8 mouse cellular contexts compared by ENCODE assay signal in the genomic region with DNA sequence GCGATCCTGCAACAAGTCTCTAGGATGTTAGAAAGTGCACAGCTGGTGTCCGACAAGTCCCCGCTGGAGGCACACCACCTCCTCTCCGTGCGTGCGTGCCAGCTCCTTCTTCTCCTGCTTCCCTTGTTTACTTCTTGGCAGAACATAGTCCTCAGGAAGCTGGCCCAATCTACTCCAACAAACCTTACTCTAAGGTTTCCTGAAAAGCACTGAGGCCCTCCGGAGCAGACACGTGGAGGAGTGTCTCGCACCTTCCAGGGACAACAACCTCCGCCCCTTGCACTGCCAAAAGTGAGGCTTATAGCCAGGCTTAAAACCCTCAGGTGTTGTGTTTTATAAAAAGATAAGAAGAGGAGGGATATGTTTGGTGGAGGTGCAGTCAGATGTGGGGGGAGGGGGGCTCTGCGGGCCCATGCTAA. TPM values are rescaled to one million over a fixed set of nuclear protein-coding genes. Genes with fewer than 3 reads are reported as not detected.
DNase-seq lines count a peak whose midpoint lies in the region; ATAC-seq and TF ChIP-seq lines count a peak whose summit lies in the region.

No protein-coding gene starts in this region.

- no peak for TF ChIP-seq POLR2A in thymus, adult 2 months (IDR thresholded peaks at IDR 0.05; ENCODE audit: control insufficient read depth, extremely low read depth, insufficient read depth, low read length, poor library complexity)
- no peak; the same call in 1 of the 2 replicates for TF ChIP-seq POLR2A in lung, adult 2 months (IDR thresholded peaks at IDR 0.05; ENCODE audit: borderline replicate concordance, extremely low read depth, low read depth, low read length)

- H3K27ac ChIP-seq in thymus, adult 2 months (ENCODE audit: control insufficient read depth, insufficient read depth, low read length), result peak overlapping the region; percentile 78
- H3K27ac ChIP-seq in intestine, embryonic 15.5 days, result no peak overlapping the region

- no peaks in the 10 kb centered on the region for H3K9me3 ChIP-seq in intestine, embryonic 15.5 days

- no peak for TF ChIP-seq CTCF in thymus, adult 2 months (IDR thresholded peaks at IDR 0.05; ENCODE audit: borderline replicate concordance, control insufficient read depth, extremely low read depth, insufficient read depth, low read length, poor library complexity)
- no peak for TF ChIP-seq CTCF in lung, adult 2 months (IDR thresholded peaks at IDR 0.05; ENCODE audit: insufficient read depth, low read length)

- H3K27me3 ChIP-seq in thymus, adult 2 months (ENCODE audit: control insufficient read depth, insufficient read depth, low read length), result no peaks in the 10 kb centered on the region
- H3K27me3 ChIP-seq in intestine, embryonic 15.5 days (replicated peaks), result no peaks in the 10 kb centered on the region

- 0 out of 2 replicates have a peak overlapping the region, but pooled peaks have one; percentile 11 for H3K4me2 ChIP-seq in intestine, embryonic 15.5 days (replicated peaks)

- peak; percentile 11 for DNase-seq in adrenal gland, adult 2 months
- DNase-seq in adrenal gland, adult 18-20 months (ENCODE audit: low spot score in 2 of 2), result no peak
- DNase-seq in thymus, adult 2 months, result no peak
- no peak for DNase-seq in thymus, adult 18-20 months
- DNase-seq in lung, adult 2 months, result peak; percentile 49
- DNase-seq in thymus, postnatal 14 days, result peak; percentile 40

- H3K9ac ChIP-seq in intestine, embryonic 15.5 days, result no peak overlapping the region

- H3K4me1 ChIP-seq in thymus, adult 2 months (replicated peaks; ENCODE audit: control insufficient read depth, insufficient read depth, low read length), result peaks cover 30% of the 10 kb centered on the region
- H3K4me1 ChIP-seq in intestine, embryonic 15.5 days (replicated peaks), result peaks cover 13% of the 10 kb centered on the region; the same call in 1 of the 2 replicates
- peaks cover 11% of the 10 kb centered on the region for H3K4me1 ChIP-seq in lung, adult 2 months (ENCODE audit: control insufficient read depth, insufficient read depth, low read length)

- ATAC-seq in intestine, embryonic 15.5 days, result peak; percentile 42
- ATAC-seq in erythroblast, adult 5-6 weeks (replicated peaks; ENCODE audit: low FRiP score, poor library complexity, severe bottlenecking), result no peak

- H3K36me3 ChIP-seq in thymus, adult 2 months (ENCODE audit: control insufficient read depth, insufficient read depth, low read length), result no peaks in the 10 kb centered on the region
- H3K36me3 ChIP-seq in intestine, embryonic 15.5 days, result no peaks in the 10 kb centered on the region

- H3K4me3 ChIP-seq in thymus, adult 2 months (ENCODE audit: control insufficient read depth, insufficient read depth, low read length), result peak overlapping the region; percentile 37
- no peak overlapping the region for H3K4me3 ChIP-seq in intestine, embryonic 15.5 days (replicated peaks)
- peak overlapping the region; percentile 4 for H3K4me3 ChIP-seq in lung, adult 2 months (replicated peaks; ENCODE audit: extremely low read depth, low read depth, low read length)

- 26% methylated on average over 11 of the region's 11 CpGs for WGBS in thymus, adult 2 months
- 21% methylated on average over 11 of the region's 11 CpGs for WGBS in intestine, embryonic 15.5 days
- WGBS in lung, adult 2 months, result 9% methylated on average over 11 of the region's 11 CpGs

RNA-seq across cellular contexts. Expression of a gene that starts 21.6 kb away (rescaled TPM):
- total RNA-seq in adrenal gland, adult 2 months (2021), result 1 to 10 TPM; 4.6 to 5.7 TPM
- polyA plus RNA-seq in adrenal gland, adult 2 months (2012; rRNA removed), result 0.92 and 2.3 TPM in 2 replicates
- total RNA-seq in adrenal gland, adult 18-20 months (2021), result 1 to 10 TPM; 3.7 to 3.8 TPM
- 34.3 and 36.5 TPM in 2 replicates for polyA plus RNA-seq in thymus, adult 2 months (2012; rRNA removed)
- polyA plus RNA-seq in intestine, embryonic 15.5 days (2015; fragmentation: Nextera tagmentation; extraction: Ambion mirVana), result 1.7 and 1.9 TPM in 2 replicates
- 5.3 and 8.8 TPM in 2 replicates for polyA plus RNA-seq in lung, adult 2 months (2012; rRNA removed)
- total RNA-seq in erythroblast, adult 5-6 weeks (2015; ENCODE audit: low replicate concordance), result 20.2 and 21.1 TPM in 2 replicates
- total RNA-seq in erythroblast, adult 5-6 weeks (2017; ENCODE audit: low replicate concordance), result 13.3 and 18.8 TPM in 2 replicates

Comparison
In these comparisons a context has a peak if more than half of its experiments do, and no peak if none do; other contexts are left out.
1. DNase-seq: peak in adrenal gland, adult 2 months (single experiment), lung, adult 2 months (single experiment) and thymus, postnatal 14 days (single experiment); none in adrenal gland, adult 18-20 months (0 of 2), thymus, adult 2 months (single experiment) and thymus, adult 18-20 months (0 of 2).